Mouse (Mus musculus) brain, embryonic 18.5 days (tissue): ENCODE data around the gene Agtrap.
A peak's percentile ranks its signal among the peaks of the same experiment; 100 is the strongest.
"Not testable (repeated sequence)": the region's sequence is repeated elsewhere in the genome, so short reads cannot be mapped to it uniquely, and the experiment has no call there.

ENCODE experiments used
- DNase-seq: peaks from one replicate; pipeline ENCODE4 v3.0.0-alpha.2; 2012; ENCODE audit warnings: low read depth, low spot score

Agtrap gene

GRCm38 (mm10) chr4:148087907-148088527 lies at the start of gene Agtrap:
Gene Agtrap (minus strand): TSS chr4:148088031.
- peak; percentile 82 for DNase-seq

- no peak for DNase-seq
These were observed 49.7 kb upstream of the Agtrap start for GRCm38 (mm10) chr4:148137503-148137902.

- DNase-seq, result no peak
These were observed 47.2 kb upstream of the Agtrap start for GRCm38 (mm10) chr4:148134988-148135387.

- DNase-seq, result no peak
These were observed 43.8 kb upstream of the Agtrap start for GRCm38 (mm10) chr4:148131497-148132081.

- no peak for DNase-seq
These were observed 43.0 kb upstream of the Agtrap start, which contains the start of gene Draxin for GRCm38 (mm10) chr4:148130561-148131413. Gene Draxin (minus strand): TSS chr4:148130698.

- DNase-seq, result no peak
These were observed 42.3 kb upstream of the Agtrap start, which contains the start of gene Mad2l2 for GRCm38 (mm10) chr4:148130133-148130532. Gene Mad2l2 (plus strand): TSS chr4:148130384.

- no peak for DNase-seq
These were observed 40.8 kb upstream of the Agtrap start for GRCm38 (mm10) chr4:148128672-148129071.

GRCm38 (mm10) chr4:148128241-148128640 lies 40.4 kb upstream of the Agtrap start:
- DNase-seq, result no peak

GRCm38 (mm10) chr4:148122694-148123066 lies 34.8 kb upstream of the Agtrap start:
- no peak for DNase-seq

GRCm38 (mm10) chr4:148121982-148122693 lies 34.3 kb upstream of the Agtrap start:
- no peak for DNase-seq

GRCm38 (mm10) chr4:148121362-148121761 lies 33.5 kb upstream of the Agtrap start:
- peak; percentile 84 for DNase-seq

GRCm38 (mm10) chr4:148120555-148120954 lies 32.7 kb upstream of the Agtrap start:
- DNase-seq, result no peak

- DNase-seq, result not testable (repeated sequence)
These were observed 31.7 kb upstream of the Agtrap start for GRCm38 (mm10) chr4:148119578-148119977.

GRCm38 (mm10) chr4:148117392-148117791 lies 29.6 kb upstream of the Agtrap start:
- no peak for DNase-seq

- DNase-seq, result no peak
These were observed 28.8 kb upstream of the Agtrap start for GRCm38 (mm10) chr4:148116657-148117056.

GRCm38 (mm10) chr4:148115467-148115866 lies 27.6 kb upstream of the Agtrap start:
- DNase-seq, result no peak

GRCm38 (mm10) chr4:148114758-148115391 lies 27.0 kb upstream of the Agtrap start:
- DNase-seq, result no peak

GRCm38 (mm10) chr4:148112519-148112918 lies 24.7 kb upstream of the Agtrap start:
- no peak for DNase-seq

GRCm38 (mm10) chr4:148109215-148109614 lies 21.4 kb upstream of the Agtrap start:
- no peak for DNase-seq

GRCm38 (mm10) chr4:148108565-148109100 lies 20.8 kb upstream of the Agtrap start:
- DNase-seq, result no peak
